Mouse (Mus musculus) megakaryocyte progenitor cell, adult 5-6 weeks (primary cell): ENCODE data around the gene Nudt4. TPM values are rescaled to one million over a fixed set of nuclear protein-coding genes. Genes with fewer than 3 reads are reported as not detected.
"Not testable (repeated sequence)": the region's sequence is repeated elsewhere in the genome, so short reads cannot be mapped to it uniquely, and the experiment has no call there.

ENCODE experiments used
- ATAC-seq: replicated peaks from 2 replicates; pipeline ENCODE4 v1.8.0; 2016; ENCODE audit warnings: mild to moderate bottlenecking, moderate TSS enrichment, inconsistent platforms; ENCODE audit not compliant: poor library complexity
- total RNA-seq, 2 experiments: library from RNA; stranded (forward) in 1 of 2; stranded (reverse) in 1 of 2; fragments of 157-497, 149-512 nt in 1 of 2; fragments of 200-1000 nt in 1 of 2; gene quantifications; 2 replicates each; pipeline versions ENCODE4 v1.2.3 to v1.2.4; 2015 to 2017

Nudt4 gene
- total RNA-seq, 2 experiments from 2014 or later = 53.7 to 67.2 TPM

GRCm38 (mm10) chr10:95568016-95568415, 4.1 kb upstream of the Nudt4 start:
- no peak for ATAC-seq

- no peak for ATAC-seq
Measured at GRCm38 (mm10) chr10:95567550-95567949, 3.6 kb upstream of the Nudt4 start.

GRCm38 (mm10) chr10:95566786-95567185, 2.8 kb upstream of the Nudt4 start:
- no peak for ATAC-seq

- ATAC-seq = peak; percentile 17; the same call in 1 of the 2 replicates
Measured at GRCm38 (mm10) chr10:95565156-95565854, 1.4 kb upstream of the Nudt4 start.

GRCm38 (mm10) chr10:95562859-95563841, 796 bp downstream of the Nudt4 start:
- peak; percentile 21 for ATAC-seq

- no peak for ATAC-seq
Measured at GRCm38 (mm10) chr10:95562395-95562794, 1.6 kb downstream of the Nudt4 start.

- no peak for ATAC-seq
Measured at GRCm38 (mm10) chr10:95561616-95562015, 2.3 kb downstream of the Nudt4 start.

GRCm38 (mm10) chr10:95560394-95560983, 3.5 kb downstream of the Nudt4 start:
- ATAC-seq = no peak

GRCm38 (mm10) chr10:95559426-95559825, 4.5 kb downstream of the Nudt4 start:
- no peak for ATAC-seq

GRCm38 (mm10) chr10:95557337-95557828, 6.6 kb downstream of the Nudt4 start:
- ATAC-seq = peak; percentile 56

- ATAC-seq = no peak
Measured at GRCm38 (mm10) chr10:95555866-95556265, 8.1 kb downstream of the Nudt4 start.

- no peak for ATAC-seq
Measured at GRCm38 (mm10) chr10:95552326-95552725, 11.6 kb downstream of the Nudt4 start.

GRCm38 (mm10) chr10:95551752-95552151, 12.2 kb downstream of the Nudt4 start:
- ATAC-seq = peak; percentile 59

- peak; percentile 51 for ATAC-seq
Measured at GRCm38 (mm10) chr10:95550506-95550905, 13.4 kb downstream of the Nudt4 start.

GRCm38 (mm10) chr10:95549080-95549479, 14.9 kb downstream of the Nudt4 start:
- not testable (repeated sequence) for ATAC-seq

GRCm38 (mm10) chr10:95548154-95548826, 15.7 kb downstream of the Nudt4 start:
- ATAC-seq = no peak

GRCm38 (mm10) chr10:95546178-95546577, 17.8 kb downstream of the Nudt4 start:
- no peak for ATAC-seq

GRCm38 (mm10) chr10:95545051-95545450, 18.9 kb downstream of the Nudt4 start:
- no peak for ATAC-seq

- ATAC-seq = no peak
Measured at GRCm38 (mm10) chr10:95544651-95545050, 19.3 kb downstream of the Nudt4 start.

- no peak for ATAC-seq
Measured at GRCm38 (mm10) chr10:95544004-95544403, 19.9 kb downstream of the Nudt4 start.

GRCm38 (mm10) chr10:95543377-95543776, 20.6 kb downstream of the Nudt4 start:
- ATAC-seq = no peak
